Mouse (Mus musculus) kidney, adult 2 months (tissue): ENCODE results near the gene Lamc1. TPM values are rescaled to one million over a fixed set of nuclear protein-coding genes. Genes with fewer than 3 reads are reported as not detected.

Experiments
- DNase-seq: peaks from one replicate; pipeline ENCODE4 v3.0.0; 2021
- H3K27ac ChIP-seq: fragments of 200-500 bp; 2 replicates; pipeline ENCODE4 v1.5.1; 2012; ENCODE audit warnings: low read depth, low read length, control low read depth, inconsistent platforms; ENCODE audit not compliant: insufficient read depth
- H3K27me3 ChIP-seq: fragments of 200-500 bp; replicated peaks from 2 replicates; pipeline ENCODE4 v1.6.1; 2012; ENCODE audit warnings: mild to moderate bottlenecking, moderate library complexity, low read length, inconsistent platforms; ENCODE audit not compliant: control insufficient read depth, insufficient read depth
- H3K36me3 ChIP-seq: fragments of 200-500 bp; 2 replicates; pipeline ENCODE4 v1.6.1; 2012; ENCODE audit warnings: mild to moderate bottlenecking, moderate library complexity, low read length, inconsistent platforms; ENCODE audit not compliant: control insufficient read depth, insufficient read depth
- H3K4me1 ChIP-seq: fragments of 200-500 bp; 2 replicates; pipeline ENCODE4 v1.6.1; 2011; ENCODE audit warnings: low read length; ENCODE audit not compliant: control insufficient read depth, insufficient read depth
- H3K4me3 ChIP-seq: fragments of 200-500 bp; 2 replicates; pipeline ENCODE4 v1.5.1; 2011; ENCODE audit warnings: mild to moderate bottlenecking, low read depth, low read length, control low read depth; ENCODE audit not compliant: insufficient read depth
- CTCF ChIP-seq: fragments of 200-500 bp; conservative IDR thresholded peaks from 2 replicates; pipeline ENCODE4 v1.5.1; 2011; ENCODE audit warnings: low read depth, mild to moderate bottlenecking, control low read depth, low read length, moderate library complexity, mixed read lengths; ENCODE audit not compliant: insufficient read depth, insufficient read length
- POLR2A ChIP-seq: fragments of 200-500 bp; IDR thresholded peaks from one replicate; pipeline ENCODE4 v1.6.1; 2011; ENCODE audit warnings: low read depth, low read length, control low read depth
- WGBS: fragments of 180-500 bp; shearing (Covaris S2); methylation state at CpG from one replicate; pipeline ENCODE4 v1.1.7; 2018; 5-methylcytosine and 5-hydroxymethylcytosine counted together
- polyA plus RNA-seq: library from polyadenylated mRNA; depleted of rRNA; stranded (reverse); fragments of >200 nt; gene quantifications from 2 replicates; pipeline ENCODE4 v1.2.3, GENCODE M21; 2012

The Lamc1 gene
- polyA plus RNA-seq, 1 experiment = 44.6 TPM

DNA sequence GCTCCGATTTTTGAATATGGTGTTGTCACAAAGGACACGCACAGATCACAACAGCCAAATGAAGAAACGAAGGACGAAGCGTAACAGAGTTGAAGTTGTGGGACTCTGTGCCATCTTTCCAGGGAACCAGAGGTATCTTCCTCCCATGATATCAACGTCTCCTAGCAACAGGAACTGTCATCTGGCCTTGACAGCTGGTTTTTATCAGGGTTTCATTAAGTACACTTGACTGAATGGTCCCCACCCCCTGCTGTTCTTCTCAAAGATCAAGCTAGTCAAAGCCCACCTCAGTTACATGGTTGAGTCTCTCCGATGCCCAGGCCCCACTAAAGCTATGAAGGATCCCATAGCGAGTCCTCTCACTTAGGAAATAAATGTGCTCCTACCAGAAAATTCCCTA is 47.4 kb downstream of the Lamc1 start:
- WGBS = 92% methylated on average over 8 of the region's 8 CpGs
- DNase-seq = no peak
- TF ChIP-seq POLR2A = no peak
- TF ChIP-seq CTCF = no peak
- Histone ChIP-seq H3K4me1 (no peaks in the 10 kb centered on the region), H3K27me3 (no peaks in the 10 kb centered on the region; the same call in 1 of the 2 replicates), H3K4me3 (no peak overlapping the region), H3K36me3 (no peaks in the 10 kb centered on the region), H3K27ac (no peak overlapping the region)

- H3K36me3 ChIP-seq = no peaks in the 10 kb centered on the region
- H3K27me3 ChIP-seq = no peaks in the 10 kb centered on the region
- H3K27ac ChIP-seq = no peak overlapping the region
- no peak overlapping the region for H3K4me3 ChIP-seq
- 69% methylated on average over 5 of the region's 5 CpGs for WGBS
- peak; percentile 33 for DNase-seq
- TF ChIP-seq CTCF (no peak), POLR2A (no peak)
- H3K4me1 ChIP-seq = no peaks in the 10 kb centered on the region
Observed at GRCm38 (mm10) chr1:153282342-153282975, 50.1 kb downstream of the Lamc1 start.

GRCm38 (mm10) chr1:153281483-153281882 is 51.1 kb downstream of the Lamc1 start:
- Histone ChIP-seq H3K27ac (no peak overlapping the region), H3K4me3 (no peak overlapping the region), H3K4me1 (no peaks in the 10 kb centered on the region), H3K27me3 (no peaks in the 10 kb centered on the region), H3K36me3 (no peaks in the 10 kb centered on the region)
- 56% methylated on average over 4 of the region's 4 CpGs for WGBS
- DNase-seq = no peak
- no peak for TF ChIP-seq POLR2A
- no peak for TF ChIP-seq CTCF

- H3K27me3 ChIP-seq = no peaks in the 10 kb centered on the region
- 44% methylated on average over 5 of the region's 5 CpGs for WGBS
- H3K4me1 ChIP-seq = no peaks in the 10 kb centered on the region; the same call in 1 of the 2 replicates
- no peak overlapping the region for H3K27ac ChIP-seq
- DNase-seq = peak; percentile 38
- H3K36me3 ChIP-seq = no peaks in the 10 kb centered on the region
- no peak overlapping the region for H3K4me3 ChIP-seq
- no peak for TF ChIP-seq CTCF
- TF ChIP-seq POLR2A = no peak
Observed at GRCm38 (mm10) chr1:153280411-153280810, 52.2 kb downstream of the Lamc1 start.

- 53% methylated on average over 9 of the region's 9 CpGs for WGBS
- H3K27ac ChIP-seq = no peak overlapping the region
- H3K36me3 ChIP-seq = no peaks in the 10 kb centered on the region
- H3K4me1 ChIP-seq = no peaks in the 10 kb centered on the region; the same call in 1 of the 2 replicates
- no peak for DNase-seq
- H3K4me3 ChIP-seq = no peak overlapping the region
- no peak for TF ChIP-seq POLR2A
- TF ChIP-seq CTCF = no peak
- no peaks in the 10 kb centered on the region for H3K27me3 ChIP-seq
Observed at GRCm38 (mm10) chr1:153278028-153278613, 54.5 kb downstream of the Lamc1 start.

DNA sequence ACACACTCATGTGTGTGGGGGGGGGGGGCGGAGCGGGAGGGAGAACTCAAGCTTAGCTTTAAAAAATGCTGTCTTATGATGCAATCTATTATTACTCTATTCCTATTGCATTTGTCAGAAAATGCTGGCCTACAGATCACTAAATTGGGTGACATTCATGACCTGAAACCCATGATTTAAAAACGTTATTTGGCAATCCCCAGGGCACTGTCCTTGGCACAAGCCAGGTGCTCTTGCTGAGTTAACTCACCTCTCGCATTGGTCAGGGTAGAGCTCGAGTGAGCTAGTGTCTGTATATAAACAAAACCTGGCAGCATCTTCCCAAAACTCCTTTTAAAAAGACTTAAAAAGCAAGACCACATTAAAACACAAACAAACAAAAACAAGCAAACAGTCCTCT is 57.1 kb downstream of the Lamc1 start:
- DNase-seq = no peak
- Histone ChIP-seq H3K4me1 (no peaks in the 10 kb centered on the region; the same call in 1 of the 2 replicates), H3K27ac (no peak overlapping the region), H3K4me3 (no peak overlapping the region), H3K27me3 (no peaks in the 10 kb centered on the region), H3K36me3 (no peaks in the 10 kb centered on the region)
- TF ChIP-seq CTCF (no peak), POLR2A (no peak)
- WGBS = 77% methylated on average over 5 of the region's 5 CpGs

- no peaks in the 10 kb centered on the region for H3K27me3 ChIP-seq
- 37% methylated on average over 6 of the region's 6 CpGs for WGBS
- H3K4me1 ChIP-seq = no peaks in the 10 kb centered on the region; the same call in 1 of the 2 replicates
- no peak overlapping the region for H3K27ac ChIP-seq
- H3K36me3 ChIP-seq = no peaks in the 10 kb centered on the region
- DNase-seq = peak; percentile 21
- no peak for TF ChIP-seq POLR2A
- no peak for TF ChIP-seq CTCF
- H3K4me3 ChIP-seq = no peak overlapping the region
Observed at GRCm38 (mm10) chr1:153274611-153275010, 58.0 kb downstream of the Lamc1 start.

DNA sequence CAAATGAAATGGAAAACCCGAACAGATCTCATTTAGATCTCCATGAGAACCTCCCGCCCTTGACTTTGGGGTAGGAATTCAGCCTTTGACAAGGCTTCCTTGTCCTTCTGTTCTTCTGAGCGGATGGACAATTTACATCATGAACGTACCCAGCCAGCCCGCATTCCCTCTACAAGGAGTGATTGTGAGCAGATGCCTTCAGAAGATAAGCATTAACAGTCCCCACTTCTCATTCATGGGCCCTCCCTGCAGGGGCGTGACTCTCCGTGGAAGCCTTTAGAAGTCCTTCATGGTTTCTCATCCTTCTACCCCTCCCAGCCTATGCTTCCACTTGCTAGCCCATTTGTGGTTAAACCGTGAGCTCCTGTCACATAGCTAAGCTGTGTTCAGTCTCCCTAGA is 58.9 kb downstream of the Lamc1 start:
- Histone ChIP-seq H3K27me3 (no peaks in the 10 kb centered on the region), H3K4me1 (no peaks in the 10 kb centered on the region; the same call in 1 of the 2 replicates), H3K4me3 (no peak overlapping the region), H3K36me3 (no peaks in the 10 kb centered on the region), H3K27ac (no peak overlapping the region)
- 80% methylated on average over 8 of the region's 8 CpGs for WGBS
- DNase-seq = no peak
- no peak for TF ChIP-seq POLR2A
- TF ChIP-seq CTCF = no peak
